Mouse (Mus musculus) midbrain, embryonic 10.5 days (tissue): ENCODE measurements around the gene Macf1. TPM values are rescaled to one million over a fixed set of nuclear protein-coding genes. Genes with fewer than 3 reads are reported as not detected.
A peak's percentile ranks its signal among the peaks of the same experiment; 100 is the strongest.
"Not testable (repeated sequence)": the region's sequence is repeated elsewhere in the genome, so short reads cannot be mapped to it uniquely, and the experiment has no call there.

Experiments used
- DNase-seq: peaks from one replicate; pipeline ENCODE4 v3.0.0-alpha.2; 2017; ENCODE audit warnings: low spot score
- H3K27ac ChIP-seq: fragments of 300-500 bp; sonication (generic); replicated peaks from 2 replicates; pipeline ENCODE4 v1.5.1; 2016; ENCODE audit warnings: mild to moderate bottlenecking
- H3K27me3 ChIP-seq: fragments of 300-500 bp; sonication (generic); 2 replicates; pipeline ENCODE4 v1.6.1; 2016; ENCODE audit warnings: low read depth, mild to moderate bottlenecking; ENCODE audit not compliant: poor library complexity, severe bottlenecking
- H3K36me3 ChIP-seq: fragments of 300-500 bp; sonication (generic); 2 replicates; pipeline ENCODE4 v1.6.1; 2016; ENCODE audit warnings: mild to moderate bottlenecking, moderate library complexity
- H3K4me1 ChIP-seq: fragments of 300-500 bp; sonication (generic); 2 replicates; pipeline ENCODE4 v1.6.1; 2016
- H3K4me3 ChIP-seq: fragments of 300-500 bp; sonication (generic); 2 replicates; pipeline ENCODE4 v1.5.1; 2016; ENCODE audit warnings: mild to moderate bottlenecking, moderate library complexity
- H3K9me3 ChIP-seq: fragments of 300-500 bp; sonication (generic); replicated peaks from 2 replicates; pipeline ENCODE4 v1.6.1; 2016; ENCODE audit warnings: mild to moderate bottlenecking
- WGBS: fragments of 180-500 bp; shearing (Covaris S2); methylation state at CpG from one replicate; pipeline ENCODE4 v1.1.7; 2016; 5-methylcytosine and 5-hydroxymethylcytosine counted together
- polyA plus RNA-seq: library from polyadenylated mRNA; unstranded; fragments of >200 nt; fragmentation: Nextera tagmentation; extraction: Ambion mirVana; gene quantifications from 2 replicates; pipeline ENCODE4 v1.2.1, GENCODE M21; 2016

Macf1 gene
- polyA plus RNA-seq, 1 experiment from 2014 or later: 39.2 TPM

GRCm38 (mm10) chr4:123647109-123647508 is 37.1 kb downstream of the Macf1 start:
- DNase-seq: no peak
- Histone ChIP-seq H3K36me3 (peaks cover 56% of the 10 kb centered on the region), H3K27me3 (no peaks in the 10 kb centered on the region), H3K4me1 (no peaks in the 10 kb centered on the region), H3K27ac (no peak overlapping the region), H3K9me3 (no peaks in the 10 kb centered on the region), H3K4me3 (no peak overlapping the region)
- WGBS: 96% methylated on average over 2 of the region's 2 CpGs

DNA sequence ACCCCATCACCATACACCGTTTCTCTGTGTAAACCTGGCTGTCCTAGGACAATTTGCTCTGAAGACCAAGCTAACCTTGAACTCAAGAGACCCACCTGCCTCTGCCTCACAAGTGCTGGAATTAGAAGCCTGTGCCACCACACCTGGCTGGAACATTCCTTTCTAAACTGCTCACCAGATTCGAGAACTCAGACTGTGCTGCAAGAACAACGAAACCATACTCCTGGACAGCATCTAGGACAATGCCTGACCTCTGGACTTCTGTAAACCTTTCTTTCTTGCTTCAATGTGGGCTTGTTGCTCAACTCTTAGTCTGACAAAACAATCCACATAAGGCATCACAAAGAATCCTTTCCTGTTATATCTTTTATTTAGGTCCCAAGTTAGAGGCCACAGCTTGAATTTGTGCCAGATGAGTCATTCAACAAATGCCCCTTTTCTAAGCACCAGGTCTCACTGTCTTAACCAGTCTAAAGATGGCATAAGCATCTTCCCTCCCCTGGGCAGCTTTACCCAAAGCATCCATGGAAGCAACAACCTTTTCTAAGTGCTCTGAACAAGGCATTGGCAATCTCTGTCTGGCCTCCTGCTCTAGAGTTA is 38.8 kb downstream of the Macf1 start:
- Histone ChIP-seq H3K4me3 (no peak overlapping the region), H3K36me3 (peaks cover 53% of the 10 kb centered on the region), H3K27me3 (no peaks in the 10 kb centered on the region), H3K27ac (no peak overlapping the region), H3K4me1 (no peaks in the 10 kb centered on the region), H3K9me3 (no peaks in the 10 kb centered on the region)
- DNase-seq: no peak
- 94% methylated on average over 3 of the region's 3 CpGs for WGBS

GRCm38 (mm10) chr4:123643561-123643960 is 40.6 kb downstream of the Macf1 start:
- WGBS: 92% methylated on average over 6 of the region's 6 CpGs
- no peak for DNase-seq
- Histone ChIP-seq H3K27ac (no peak overlapping the region), H3K4me1 (no peaks in the 10 kb centered on the region), H3K36me3 (peaks cover 51% of the 10 kb centered on the region), H3K9me3 (no peaks in the 10 kb centered on the region), H3K4me3 (no peak overlapping the region), H3K27me3 (no peaks in the 10 kb centered on the region)

GRCm38 (mm10) chr4:123642877-123643276 is 41.3 kb downstream of the Macf1 start:
- Histone ChIP-seq H3K27me3 (no peaks in the 10 kb centered on the region), H3K4me3 (no peak overlapping the region), H3K27ac (no peak overlapping the region), H3K4me1 (no peaks in the 10 kb centered on the region), H3K9me3 (no peaks in the 10 kb centered on the region; the same call in 1 of the 2 replicates), H3K36me3 (peaks cover 55% of the 10 kb centered on the region)
- no peak for DNase-seq
- WGBS: 91% methylated on average over 5 of the region's 5 CpGs

DNA sequence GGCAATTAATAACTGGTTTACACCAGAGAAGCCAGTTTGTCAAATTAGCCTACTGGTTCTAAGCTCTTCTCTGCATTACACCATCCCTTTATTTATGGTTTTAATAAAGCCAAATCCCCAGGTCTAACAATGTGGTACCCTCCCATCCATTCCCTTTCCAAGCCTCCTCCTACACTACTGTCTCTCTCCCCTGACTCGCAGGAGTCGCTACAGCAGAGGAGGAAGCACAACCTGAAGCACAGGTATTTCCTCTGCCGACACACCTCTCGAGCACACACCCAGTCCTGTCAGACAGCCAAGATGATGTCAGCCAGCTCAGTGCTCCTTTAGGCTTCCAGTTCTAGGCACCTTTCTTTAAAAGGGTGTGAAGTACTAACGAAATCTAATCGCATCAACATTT is 47.0 kb downstream of the Macf1 start:
- no peaks in the 10 kb centered on the region for H3K27me3 ChIP-seq
- H3K4me1 ChIP-seq: peaks cover 14% of the 10 kb centered on the region
- H3K9me3 ChIP-seq: no peaks in the 10 kb centered on the region; the same call in 1 of the 2 replicates
- H3K36me3 ChIP-seq: peaks cover 32% of the 10 kb centered on the region
- DNase-seq: no peak
- WGBS: 96% methylated on average over 6 of the region's 6 CpGs
- H3K27ac ChIP-seq: no peak overlapping the region
- H3K4me3 ChIP-seq: no peak overlapping the region

- Histone ChIP-seq H3K27me3 (no peaks in the 10 kb centered on the region), H3K4me3 (no peak overlapping the region)
- WGBS: 30% methylated on average over 1 of the region's 1 CpGs
Measured at GRCm38 (mm10) chr4:123635428-123635827, 48.7 kb downstream of the Macf1 start.

GRCm38 (mm10) chr4:123634436-123634835 is 49.7 kb downstream of the Macf1 start:
- Histone ChIP-seq H3K27ac (no peak overlapping the region), H3K4me3 (no peak overlapping the region), H3K9me3 (no peaks in the 10 kb centered on the region; the same call in 1 of the 2 replicates), H3K36me3 (peaks cover 16% of the 10 kb centered on the region), H3K27me3 (no peaks in the 10 kb centered on the region), H3K4me1 (peaks cover 14% of the 10 kb centered on the region)
- WGBS: 71% methylated on average over 3 of the region's 3 CpGs
- DNase-seq: no peak

More at GRCm38 (mm10) chr4:123635428-123635827, 48.7 kb downstream of the Macf1 start:
- H3K27ac ChIP-seq: no peak overlapping the region
- no peak for DNase-seq
- H3K4me1 ChIP-seq: peaks cover 14% of the 10 kb centered on the region
- H3K36me3 ChIP-seq: peaks cover 22% of the 10 kb centered on the region
- no peaks in the 10 kb centered on the region; the same call in 1 of the 2 replicates for H3K9me3 ChIP-seq

DNA sequence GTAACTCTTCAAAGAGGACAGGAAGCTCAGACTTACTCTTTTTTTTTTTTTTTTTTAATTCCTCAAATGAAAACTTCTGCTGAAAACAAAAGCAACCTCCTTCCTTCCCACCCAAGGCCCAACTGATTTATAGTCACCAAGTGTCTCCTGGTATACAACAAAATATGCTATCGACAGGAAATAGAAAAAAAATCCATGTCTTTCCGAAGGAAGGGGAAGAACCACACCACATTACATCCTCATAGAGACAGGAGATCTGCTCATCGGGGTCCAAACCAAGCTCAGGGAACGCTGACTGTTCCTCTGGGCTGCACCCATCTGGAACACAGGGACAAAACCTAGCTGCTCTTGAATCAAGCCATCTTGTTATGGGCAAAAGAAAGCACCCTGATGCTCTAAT is 50.3 kb downstream of the Macf1 start:
- Histone ChIP-seq H3K4me1 (peaks cover 14% of the 10 kb centered on the region), H3K27me3 (no peaks in the 10 kb centered on the region), H3K36me3 (peaks cover 12% of the 10 kb centered on the region), H3K4me3 (no peak overlapping the region), H3K27ac (no peak overlapping the region), H3K9me3 (no peaks in the 10 kb centered on the region; the same call in 1 of the 2 replicates)
- WGBS: 88% methylated on average over 4 of the region's 4 CpGs
- no peak for DNase-seq

DNA sequence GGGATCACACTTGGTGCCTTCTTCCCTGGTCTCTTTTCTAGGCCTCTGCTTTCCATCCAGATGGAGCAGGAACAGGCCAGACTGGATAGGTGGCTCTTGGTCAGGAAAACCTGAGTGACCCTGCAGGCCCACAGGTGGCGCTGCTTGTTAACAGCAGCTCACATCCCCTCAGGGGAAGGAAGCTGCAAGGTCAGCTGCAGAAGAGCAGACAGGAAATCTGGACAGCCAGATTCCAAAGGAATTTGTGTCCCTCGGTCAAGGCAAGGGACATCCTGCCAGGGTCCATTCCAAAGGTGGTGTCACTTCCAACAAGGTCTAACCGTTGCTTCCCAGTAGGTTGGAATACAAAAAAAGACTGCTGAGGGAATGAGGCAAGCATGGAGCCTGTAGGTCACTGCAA is 50.8 kb downstream of the Macf1 start:
- 29% methylated on average over 3 of the region's 3 CpGs for WGBS
- H3K4me3 ChIP-seq: no peak overlapping the region
- no peaks in the 10 kb centered on the region for H3K27me3 ChIP-seq
- H3K4me1 ChIP-seq: peaks cover 14% of the 10 kb centered on the region
- H3K9me3 ChIP-seq: no peaks in the 10 kb centered on the region; the same call in 1 of the 2 replicates
- peaks cover 7% of the 10 kb centered on the region for H3K36me3 ChIP-seq
- DNase-seq: peak; percentile 37
- H3K27ac ChIP-seq: no peak overlapping the region

DNA sequence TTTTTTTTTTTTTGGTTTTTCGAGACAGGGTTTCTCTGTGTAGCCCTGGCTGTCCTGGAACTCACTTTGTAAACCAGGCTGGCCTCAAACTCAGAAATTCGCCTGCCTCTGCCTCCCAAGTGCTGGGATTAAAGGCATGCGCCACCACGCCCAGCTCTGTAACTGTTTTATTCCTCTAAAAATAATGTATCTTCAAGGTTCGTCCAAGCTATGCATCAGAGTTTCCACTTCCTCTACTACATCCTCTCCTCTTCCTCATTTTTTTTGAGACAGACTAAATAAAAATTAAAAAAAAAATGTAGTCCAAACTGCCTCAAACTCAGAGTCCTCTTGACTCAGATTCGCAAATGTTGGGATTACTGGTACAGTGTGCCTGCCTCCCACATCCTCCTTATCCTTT is 52.0 kb downstream of the Macf1 start:
- WGBS: 94% methylated on average over 5 of the region's 6 CpGs
- not testable (repeated sequence) for H3K27ac ChIP-seq, H3K4me3 ChIP-seq, H3K36me3 ChIP-seq, DNase-seq, H3K9me3 ChIP-seq, H3K27me3 ChIP-seq
- H3K4me1 ChIP-seq: peaks cover 19% of the 10 kb centered on the region

GRCm38 (mm10) chr4:123631654-123632053 is 52.5 kb downstream of the Macf1 start:
- H3K4me3 ChIP-seq: no peak overlapping the region
- no peaks in the 10 kb centered on the region for H3K27me3 ChIP-seq
- WGBS: 90% methylated on average over 3 of the region's 3 CpGs
- 0 out of 2 replicates have a peak, but pooled peaks cover 2% of the 10 kb centered on the region for H3K36me3 ChIP-seq
- peaks cover 19% of the 10 kb centered on the region for H3K4me1 ChIP-seq
- H3K9me3 ChIP-seq: no peaks in the 10 kb centered on the region
- H3K27ac ChIP-seq: no peak overlapping the region
- DNase-seq: no peak

- Histone ChIP-seq H3K4me1 (peaks cover 34% of the 10 kb centered on the region), H3K9me3 (no peaks in the 10 kb centered on the region), H3K27ac (no peak overlapping the region), H3K36me3 (0 out of 2 replicates have a peak, but pooled peaks cover 2% of the 10 kb centered on the region), H3K4me3 (no peak overlapping the region), H3K27me3 (no peaks in the 10 kb centered on the region)
- DNase-seq: no peak
- WGBS: 75% methylated on average over 5 of the region's 5 CpGs
Measured at GRCm38 (mm10) chr4:123627683-123628082, 56.5 kb downstream of the Macf1 start.

DNA sequence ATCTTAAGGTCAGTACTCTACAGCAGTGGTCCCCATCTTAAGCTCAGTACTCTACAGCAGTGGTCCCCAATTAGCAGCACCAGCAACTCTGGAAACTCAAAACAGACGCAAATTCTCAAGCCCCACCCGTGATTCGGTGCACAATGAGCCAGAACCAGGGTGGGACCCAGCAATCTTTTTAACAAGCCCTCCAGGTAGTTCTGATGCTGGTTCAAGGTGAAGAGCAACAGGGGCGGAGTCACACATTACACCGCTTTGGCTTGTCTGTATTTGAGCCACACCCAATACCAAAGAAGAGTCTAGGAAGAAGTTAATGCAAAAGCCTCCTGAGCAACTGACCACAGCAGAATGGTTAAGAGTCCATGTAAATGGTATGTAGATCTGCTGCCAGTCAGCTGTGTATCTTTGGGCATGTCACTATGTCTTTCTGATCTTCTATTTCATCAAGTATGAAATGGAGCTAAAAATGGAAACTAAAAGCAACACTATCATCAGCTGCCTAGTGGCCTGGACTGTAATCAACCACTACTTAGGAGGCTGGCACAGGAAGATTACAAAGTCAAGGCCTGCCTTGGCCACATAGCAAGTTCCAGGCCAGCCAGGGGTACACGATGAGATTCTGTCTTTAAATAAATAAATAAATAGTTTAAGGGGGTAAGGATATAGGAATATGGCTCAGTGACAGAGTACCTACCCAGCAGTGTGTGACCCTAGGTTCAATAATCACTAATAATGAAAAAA is 58.7 kb downstream of the Macf1 start:
- DNase-seq: no peak
- H3K4me3 ChIP-seq: no peak overlapping the region
- 72% methylated on average over 6 of the region's 6 CpGs for WGBS
- peaks cover 34% of the 10 kb centered on the region for H3K4me1 ChIP-seq
- peak overlapping the region; percentile 68; the same call in 1 of the 2 replicates for H3K27ac ChIP-seq
- no peaks in the 10 kb centered on the region for H3K27me3 ChIP-seq
- peaks cover 2% of the 10 kb centered on the region; the same call in 1 of the 2 replicates for H3K36me3 ChIP-seq
- no peaks in the 10 kb centered on the region for H3K9me3 ChIP-seq
